Mouse (Mus musculus) thymus, postnatal 14 days (tissue): ENCODE measurements around the gene Gm8765.
"Not testable (repeated sequence)": the region's sequence is repeated elsewhere in the genome, so short reads cannot be mapped to it uniquely, and the experiment has no call there.

ENCODE experiments used
- DNase-seq: peaks from one replicate; pipeline ENCODE4 v3.0.0; 2021

Gm8765 gene

DNA sequence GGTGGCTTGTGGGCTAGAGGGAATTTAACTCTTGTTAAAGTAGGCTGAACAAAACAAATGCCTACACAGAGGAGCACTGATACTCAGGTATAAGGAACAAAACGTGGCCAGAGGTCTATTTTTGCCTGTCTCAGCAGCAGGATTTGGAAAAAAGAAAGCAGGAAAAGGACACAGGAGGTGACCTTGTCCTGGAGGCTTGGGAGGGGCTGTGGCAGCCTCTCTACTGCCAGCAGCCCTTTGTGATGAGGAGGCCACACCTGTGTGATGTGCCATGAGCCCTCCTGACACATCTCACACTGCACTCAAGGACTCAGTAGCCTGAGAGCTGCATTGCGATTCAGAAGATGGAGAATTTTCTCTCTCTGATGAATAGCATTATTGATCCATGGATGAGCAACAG, at the start of gene Gm8765:
Gm8765 (plus strand) TSS at position 301 of the 400 bp plus-strand sequence.
- not testable (repeated sequence) for DNase-seq

DNA sequence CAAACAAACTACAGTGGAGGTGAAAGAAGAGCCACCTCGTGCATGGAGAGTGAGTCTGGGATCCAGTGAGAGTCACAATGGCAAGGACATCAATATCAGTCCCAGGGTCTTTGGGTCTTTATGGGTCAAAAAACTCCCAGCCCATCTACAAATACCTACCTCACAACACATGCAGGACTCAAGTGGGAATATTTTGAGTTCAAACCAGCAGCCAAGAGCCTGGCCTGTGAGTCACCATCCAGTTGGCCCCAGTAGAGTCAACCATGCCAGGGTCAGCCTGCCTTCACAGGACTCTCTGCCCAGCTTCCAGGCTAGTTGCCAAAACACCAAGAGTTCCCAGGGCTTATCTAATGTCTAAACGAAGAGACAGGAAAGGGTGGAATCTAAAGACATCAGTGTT, 49.3 kb upstream of the Gm8765 start:
- DNase-seq: not testable (repeated sequence)

DNA sequence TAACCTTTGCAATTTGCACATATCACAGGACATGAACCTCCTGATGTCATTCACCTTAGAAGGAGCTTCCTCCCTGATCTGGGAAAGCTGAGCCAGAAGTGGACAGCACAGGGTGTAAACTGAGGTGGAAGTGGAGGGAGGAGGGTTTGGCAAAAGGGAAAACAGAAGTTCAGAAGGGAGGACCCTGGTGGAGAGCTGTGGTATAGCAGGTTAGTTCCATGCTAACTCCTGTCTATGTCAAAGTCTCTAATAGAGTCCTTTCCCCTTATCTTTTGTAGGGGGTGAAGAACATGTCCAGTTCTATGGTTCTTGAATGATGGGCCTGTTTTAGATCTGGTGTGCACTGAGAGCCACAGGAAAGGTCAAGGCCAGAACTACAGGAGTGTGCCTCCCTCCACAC, 52.2 kb downstream of the Gm8765 start:
- not testable (repeated sequence) for DNase-seq

DNA sequence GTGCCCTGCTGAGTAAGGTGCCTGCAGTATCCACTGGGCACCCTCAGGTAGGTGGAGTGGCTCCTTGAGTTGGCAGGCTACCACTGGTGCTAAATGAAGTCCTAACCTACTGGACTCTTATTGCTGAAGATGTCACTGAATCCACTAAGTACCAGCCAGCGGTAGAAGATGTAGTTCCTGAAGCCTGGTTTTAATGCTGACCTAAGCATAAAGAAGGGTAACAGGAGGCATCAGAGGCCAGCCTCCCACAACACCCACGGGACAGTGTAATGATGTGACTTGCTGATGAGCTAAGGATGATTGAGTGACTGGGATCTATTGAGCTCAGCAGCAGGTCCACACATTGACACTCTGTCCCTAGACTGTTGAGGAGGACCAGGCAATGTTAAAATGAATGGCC, 53.6 kb downstream of the Gm8765 start:
- DNase-seq: no peak

DNA sequence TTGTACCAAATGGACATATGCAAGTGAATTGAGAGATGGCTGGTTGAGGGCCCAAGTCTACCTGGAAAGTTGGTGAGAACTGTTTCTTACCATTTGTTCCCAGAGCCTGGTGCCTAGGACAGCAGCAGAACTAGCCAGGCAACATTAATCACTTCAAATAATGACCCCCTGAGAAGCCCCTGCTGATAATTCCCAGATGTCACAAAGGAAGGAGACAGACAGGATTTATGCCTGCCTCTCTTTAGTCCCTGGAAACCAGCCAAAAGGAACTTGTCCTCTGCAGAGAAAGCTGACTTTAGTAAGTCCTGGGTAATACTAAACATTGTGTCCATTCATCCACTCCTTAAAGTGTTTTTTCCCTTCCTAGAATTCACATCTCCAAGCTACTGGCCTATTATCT, 54.8 kb downstream of the Gm8765 start:
- not testable (repeated sequence) for DNase-seq
